Mouse (Mus musculus) small intestine, adult 2 months (tissue): ENCODE measurements at regions not wholly inside any gene's neighbourhood (a gene's known extent, or its start where the extent isn't known, plus 50 kb on each side); places are given as distances from the start of the nearest gene placed in this dataset.

ENCODE experiments used
- H3K27ac ChIP-seq: fragments of 200-500 bp; 2 replicates; pipeline ENCODE4 v1.5.1; 2012; ENCODE audit warnings: low read depth, low read length, control low read depth, inconsistent platforms; ENCODE audit not compliant: insufficient read depth
- H3K27me3 ChIP-seq: fragments of 200-500 bp; 2 replicates; pipeline ENCODE4 v1.6.1; 2012; ENCODE audit warnings: mild to moderate bottlenecking, moderate library complexity, low read length, inconsistent platforms; ENCODE audit not compliant: control insufficient read depth, insufficient read depth
- H3K36me3 ChIP-seq: fragments of 200-500 bp; 2 replicates; pipeline ENCODE4 v1.6.1; 2012; ENCODE audit warnings: mild to moderate bottlenecking, low read length, control low read depth, inconsistent platforms; ENCODE audit not compliant: control insufficient read depth, insufficient read depth
- H3K4me1 ChIP-seq: fragments of 200-500 bp; 2 replicates; pipeline ENCODE4 v1.6.1; 2012; ENCODE audit warnings: low read length, inconsistent platforms, mixed read lengths; ENCODE audit not compliant: control insufficient read depth, insufficient read depth, insufficient read length
- H3K4me3 ChIP-seq: fragments of 200-500 bp; 2 replicates; pipeline ENCODE4 v1.5.1; 2012; ENCODE audit warnings: low read depth, mild to moderate bottlenecking, control low read depth, inconsistent platforms, low read length, moderate library complexity
- CTCF ChIP-seq: fragments of 200-500 bp; IDR thresholded peaks from 2 replicates; pipeline ENCODE4 v1.5.1; 2012; ENCODE audit warnings: low read depth, mild to moderate bottlenecking, control low read depth, inconsistent platforms, low read length, moderate library complexity, mixed read lengths; ENCODE audit not compliant: insufficient replicate concordance, insufficient read length; ENCODE audit errors: extremely low read depth
- POLR2A ChIP-seq: fragments of 200-500 bp; IDR thresholded peaks from 2 replicates; pipeline ENCODE4 v1.6.1; 2012; ENCODE audit warnings: low read depth, mild to moderate bottlenecking, control low read depth, inconsistent platforms, low read length, moderate library complexity
- WGBS: fragments of 180-500 bp; shearing (Covaris S2); methylation state at CpG from one replicate; pipeline ENCODE4 v1.1.7; 2018; 5-methylcytosine and 5-hydroxymethylcytosine counted together

DNA sequence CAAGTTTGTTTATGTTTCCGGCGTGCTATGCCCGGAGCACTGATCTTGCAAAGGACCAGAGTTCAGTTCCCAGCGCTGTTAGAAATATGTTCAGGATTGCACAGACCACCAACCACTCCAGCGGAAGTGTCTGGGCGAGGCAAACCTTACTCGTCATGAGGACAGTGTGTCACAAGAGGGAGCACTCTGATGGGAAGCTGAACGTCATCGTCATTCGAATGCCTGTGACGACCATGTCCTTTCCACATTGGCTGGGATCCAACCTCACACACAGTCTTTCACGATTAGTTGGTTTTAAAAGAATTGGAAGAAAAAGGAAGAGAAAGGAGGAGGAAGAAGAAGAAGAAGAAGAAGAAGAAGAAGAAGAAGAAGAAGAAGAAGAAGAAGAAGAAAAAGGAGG, 326.5 kb upstream of the Rtl1 start:
- 43% methylated on average over 12 of the region's 12 CpGs for WGBS
- H3K4me1 ChIP-seq = no peaks in the 10 kb centered on the region

DNA sequence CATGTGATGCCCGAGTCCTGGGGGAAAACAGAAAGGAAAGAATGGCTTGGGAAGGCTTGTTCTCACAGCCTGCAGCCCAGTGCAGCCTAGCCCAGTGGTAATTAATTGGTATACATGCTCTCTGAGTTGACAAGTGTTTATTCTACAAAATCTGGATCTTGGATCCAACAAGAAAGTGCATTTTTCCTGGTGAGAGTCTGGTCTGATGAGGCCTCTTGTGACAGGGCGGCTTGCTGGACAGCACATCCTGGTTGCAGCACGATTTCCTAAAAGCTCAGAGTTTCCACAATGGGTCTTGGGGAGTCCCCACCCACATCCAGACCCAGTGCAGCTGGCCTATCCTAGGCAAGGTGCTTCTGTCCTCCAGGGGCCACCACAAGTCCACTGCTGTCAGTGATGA, 332.7 kb upstream of the Dio3 start:
- WGBS = 73% methylated on average over 3 of the region's 3 CpGs
- TF ChIP-seq POLR2A (no peak), CTCF (no peak)
- peaks cover 4% of the 10 kb centered on the region for H3K4me1 ChIP-seq
- H3K36me3 ChIP-seq = no peaks in the 10 kb centered on the region
- no peaks in the 10 kb centered on the region for H3K27me3 ChIP-seq
- H3K27ac ChIP-seq = no peak overlapping the region
- no peak overlapping the region for H3K4me3 ChIP-seq

More for the DNA sequence above, 326.5 kb upstream of the Rtl1 start:
- Histone ChIP-seq H3K4me3 (no peak overlapping the region), H3K27ac (no peak overlapping the region), H3K36me3 (no peaks in the 10 kb centered on the region), H3K27me3 (no peaks in the 10 kb centered on the region)
- no peak for TF ChIP-seq POLR2A
- TF ChIP-seq CTCF = no peak

DNA sequence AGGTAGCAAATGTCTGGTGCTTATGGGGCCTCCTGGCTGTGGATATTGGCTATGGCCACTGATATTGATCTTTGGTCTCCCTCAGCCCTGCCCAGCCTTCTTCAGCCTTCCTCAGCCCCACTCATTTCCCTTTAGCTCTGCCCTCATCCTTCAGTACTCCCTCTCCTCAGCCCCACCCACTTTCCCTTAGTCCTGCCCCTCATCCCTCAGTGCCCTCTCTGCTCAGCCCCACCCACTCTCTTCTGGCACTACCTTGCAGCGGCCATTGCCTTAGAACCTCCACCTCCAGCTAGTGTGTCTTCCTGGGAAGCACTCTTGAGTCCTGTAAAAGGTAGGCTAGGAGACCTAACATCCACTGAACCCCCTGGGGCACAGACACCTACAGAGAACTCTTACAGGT, 331.9 kb upstream of the Dio3 start:
- Histone ChIP-seq H3K27ac (no peak overlapping the region), H3K36me3 (no peaks in the 10 kb centered on the region), H3K4me3 (no peak overlapping the region), H3K4me1 (peaks cover 4% of the 10 kb centered on the region), H3K27me3 (no peaks in the 10 kb centered on the region)
- TF ChIP-seq CTCF (no peak), POLR2A (no peak)
- WGBS = 47% methylated on average over 1 of the region's 1 CpGs

DNA sequence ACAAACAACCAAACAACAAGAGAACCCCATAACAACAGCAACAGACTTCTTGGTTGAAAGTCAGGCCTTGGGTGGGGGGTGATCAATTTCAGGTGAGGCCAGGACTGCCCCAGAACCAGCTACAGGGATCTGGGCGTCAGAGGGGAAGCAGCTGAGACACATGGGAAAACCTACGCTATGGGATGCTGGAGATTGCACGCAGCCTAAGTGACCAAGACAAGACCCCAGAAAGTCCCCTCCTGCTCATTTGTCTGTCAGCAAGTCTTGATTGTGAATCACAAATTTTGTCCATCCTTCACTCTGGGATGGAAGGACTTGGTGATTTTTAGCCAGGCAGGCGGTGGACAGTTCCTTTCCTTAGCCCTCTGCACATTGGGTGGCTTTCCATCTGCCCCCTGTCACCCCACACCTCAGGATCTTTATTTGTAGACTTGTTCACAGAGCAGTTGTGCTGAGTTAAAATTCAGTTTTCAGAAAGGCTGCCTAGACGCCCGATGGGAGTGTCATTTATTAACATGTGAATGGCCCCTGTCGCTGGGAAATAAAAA, 330.9 kb upstream of the Dio3 start:
- H3K27ac ChIP-seq = no peak overlapping the region
- H3K27me3 ChIP-seq = no peaks in the 10 kb centered on the region
- H3K36me3 ChIP-seq = no peaks in the 10 kb centered on the region
- TF ChIP-seq CTCF (no peak), POLR2A (no peak)
- H3K4me1 ChIP-seq = peaks cover 4% of the 10 kb centered on the region
- 69% methylated on average over 7 of the region's 7 CpGs for WGBS
- H3K4me3 ChIP-seq = no peak overlapping the region

DNA sequence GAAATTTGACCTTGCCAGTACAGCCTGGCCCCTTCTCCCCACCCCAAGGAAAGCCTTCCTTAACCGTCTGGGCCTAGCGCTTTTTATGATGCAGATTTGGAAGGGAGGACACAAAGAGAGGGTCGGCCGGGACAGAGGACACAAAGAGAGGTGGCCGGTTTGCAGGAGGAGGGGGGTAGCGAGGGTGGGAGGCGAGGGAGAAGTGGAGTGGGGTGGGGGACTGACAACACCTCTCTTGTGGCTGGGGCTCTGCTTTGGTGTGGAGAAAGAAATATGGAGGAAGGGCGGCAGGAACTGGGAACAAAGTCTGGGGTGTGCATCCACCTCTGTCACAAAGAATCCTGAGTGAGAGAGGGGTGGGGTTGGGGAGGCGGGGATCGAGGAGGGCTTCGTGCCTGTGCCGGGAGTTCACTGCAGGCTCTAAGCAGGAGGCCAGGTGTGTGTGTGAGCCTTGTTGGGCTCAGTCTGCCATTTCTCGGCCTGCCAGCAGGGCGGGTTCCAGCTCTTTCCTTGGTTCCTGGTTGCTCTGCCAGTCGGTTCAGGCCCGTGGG, 330.4 kb upstream of the Dio3 start:
- 42% methylated on average over 16 of the region's 16 CpGs for WGBS
- H3K4me1 ChIP-seq = peaks cover 4% of the 10 kb centered on the region

DNA sequence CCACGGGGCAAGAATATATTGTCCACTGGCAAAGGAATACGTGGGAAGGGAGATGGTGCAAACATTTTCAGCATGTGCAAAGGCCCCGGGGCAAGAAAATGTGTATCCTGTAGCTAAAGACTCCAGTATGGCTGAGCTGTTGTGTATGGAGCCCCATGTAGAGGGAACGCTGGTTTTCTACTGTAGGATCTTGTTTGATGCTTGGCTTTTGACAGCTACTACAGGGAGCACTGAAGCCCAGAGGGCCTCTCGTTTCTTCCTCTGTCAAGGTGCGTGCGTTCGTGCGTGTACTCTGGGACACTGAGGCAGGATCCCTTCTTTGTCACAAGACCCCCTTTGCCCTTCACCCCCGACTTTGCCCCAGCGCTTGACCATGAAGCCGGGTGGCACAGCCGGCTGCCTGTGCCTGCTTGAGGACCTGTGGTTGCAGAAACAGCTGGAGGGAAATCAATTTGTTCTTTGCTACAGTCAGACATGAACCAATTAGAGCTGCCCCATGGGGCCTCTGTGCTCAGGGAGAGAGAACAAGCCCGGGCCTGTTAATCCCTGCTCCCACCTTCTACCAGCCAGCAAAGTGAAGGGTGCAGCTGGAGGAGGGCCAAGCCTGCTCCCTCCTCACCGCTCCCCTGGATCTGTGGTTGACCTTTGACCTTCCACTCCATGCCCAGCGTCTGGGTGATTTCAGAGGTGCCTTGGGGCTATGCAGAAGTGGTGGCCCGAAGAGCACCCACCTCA, 329.5 kb upstream of the Dio3 start:
- H3K27me3 ChIP-seq = no peaks in the 10 kb centered on the region
- H3K36me3 ChIP-seq = no peaks in the 10 kb centered on the region
- no peak overlapping the region for H3K4me3 ChIP-seq
- WGBS = 70% methylated on average over 17 of the region's 17 CpGs
- no peak overlapping the region for H3K27ac ChIP-seq
- peaks cover 4% of the 10 kb centered on the region for H3K4me1 ChIP-seq
- no peak for TF ChIP-seq CTCF
- TF ChIP-seq POLR2A = no peak

More for the DNA sequence above, 330.4 kb upstream of the Dio3 start:
- Histone ChIP-seq H3K4me3 (no peak overlapping the region), H3K27me3 (no peaks in the 10 kb centered on the region), H3K36me3 (no peaks in the 10 kb centered on the region), H3K27ac (no peak overlapping the region)
- TF ChIP-seq POLR2A (no peak), CTCF (no peak)

DNA sequence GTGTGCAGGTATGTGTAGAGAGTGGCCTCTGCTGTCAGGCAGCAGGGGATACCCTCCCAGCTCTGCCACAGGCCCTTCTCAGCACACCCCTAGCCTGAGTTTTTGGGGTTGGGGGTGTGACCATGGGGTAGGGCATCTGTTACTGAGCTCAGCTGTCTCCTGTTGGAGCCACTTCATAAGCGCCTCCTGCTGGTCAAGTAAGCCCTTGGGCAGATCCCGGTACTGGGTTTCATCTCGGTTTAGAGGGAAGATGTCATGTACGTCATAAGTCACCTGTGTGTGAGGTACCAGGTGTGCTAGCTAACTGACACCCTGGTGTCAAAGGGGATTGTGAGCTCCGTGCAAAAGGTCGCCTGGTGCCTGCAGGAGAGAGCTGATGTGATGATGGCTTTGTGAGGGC, 328.2 kb upstream of the Dio3 start:
- Histone ChIP-seq H3K4me3 (no peak overlapping the region), H3K36me3 (no peaks in the 10 kb centered on the region), H3K27ac (no peak overlapping the region), H3K4me1 (peaks cover 4% of the 10 kb centered on the region), H3K27me3 (no peaks in the 10 kb centered on the region)
- 67% methylated on average over 6 of the region's 6 CpGs for WGBS
- TF ChIP-seq POLR2A = no peak
- TF ChIP-seq CTCF = no peak

DNA sequence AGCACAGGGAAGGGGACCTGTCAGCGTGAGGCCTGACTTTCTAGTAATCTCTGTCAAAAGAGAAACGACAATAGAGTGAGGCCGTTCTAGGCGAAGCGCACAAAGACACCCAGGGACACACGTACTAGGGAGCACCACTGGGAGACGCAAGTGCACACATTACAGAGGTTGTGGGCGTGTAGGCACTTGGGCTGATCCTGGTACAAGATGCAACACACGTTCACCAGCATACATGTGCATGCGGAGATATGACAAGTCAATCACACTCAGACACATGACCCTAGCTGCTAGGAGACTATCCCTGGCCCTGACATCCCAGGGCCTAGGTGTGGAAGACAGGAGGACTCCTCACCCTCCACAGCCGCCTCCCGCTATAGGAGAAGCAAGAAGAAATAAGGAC, 327.4 kb upstream of the Dio3 start:
- H3K27ac ChIP-seq = no peak overlapping the region
- TF ChIP-seq POLR2A = no peak
- no peak for TF ChIP-seq CTCF
- H3K27me3 ChIP-seq = no peaks in the 10 kb centered on the region
- no peaks in the 10 kb centered on the region for H3K36me3 ChIP-seq
- 79% methylated on average over 12 of the region's 12 CpGs for WGBS
- no peak overlapping the region for H3K4me3 ChIP-seq
- peaks cover 4% of the 10 kb centered on the region for H3K4me1 ChIP-seq
